Mouse (Mus musculus) MEL (cell line): ENCODE data around the gene Pcnx2. TPM values are rescaled to one million over a fixed set of nuclear protein-coding genes. Genes with fewer than 3 reads are reported as not detected.

ENCODE experiments used
- DNase-seq: peaks from one replicate; pipeline ENCODE4 v3.0.0; 2011; ENCODE audit warnings: low read depth, low spot score
- H3K27ac ChIP-seq: 2 replicates; pipeline ENCODE4 v1.5.1; 2012; ENCODE audit warnings: low read depth, mild to moderate bottlenecking, control low read depth, low read length, moderate library complexity; ENCODE audit not compliant: control insufficient read depth
- H3K27me3 ChIP-seq, 2 experiments: fragments of 150-350 bp in 1 of 2; sonication (generic) in 1 of 2; 2 replicates each; pipeline ENCODE4 v1.6.1; 2012; ENCODE audit warnings: low read length in 2 of 2, mild to moderate bottlenecking in 2 of 2, improper control_type of control experiment in 1 of 2, moderate library complexity in 1 of 2; ENCODE audit not compliant: insufficient read depth in 2 of 2, control insufficient read depth in 1 of 2
- H3K36me3 ChIP-seq, 2 experiments: 2 replicates each; pipeline ENCODE4 v1.6.1; 2012 to 2014; ENCODE audit warnings: low read length in 2 of 2, improper control_type of control experiment in 1 of 2, inconsistent platforms in 1 of 2, mild to moderate bottlenecking in 1 of 2; ENCODE audit not compliant: insufficient read depth in 2 of 2, control insufficient read depth in 1 of 2
- H3K4me1 ChIP-seq, 2 experiments: fragments of 150-350 bp in 1 of 2; sonication (generic) in 1 of 2; 2 replicates each; pipeline ENCODE4 v1.6.1; 2012; ENCODE audit warnings: low read length in 2 of 2, improper control_type of control experiment in 1 of 2, mild to moderate bottlenecking in 1 of 2; ENCODE audit not compliant: insufficient read depth in 2 of 2, control insufficient read depth in 1 of 2
- H3K4me3 ChIP-seq, 2 experiments: fragments of 150-350 bp in 1 of 2; sonication (generic) in 1 of 2; 2 replicates each; pipeline ENCODE4 v1.5.1; 2012; ENCODE audit warnings: low read depth in 2 of 2, low read length in 2 of 2, mild to moderate bottlenecking in 2 of 2, moderate library complexity in 2 of 2, control low read depth in 1 of 2, improper control_type of control experiment in 1 of 2; ENCODE audit not compliant: control insufficient read depth in 1 of 2, insufficient read depth in 1 of 2
- H3K79me2 ChIP-seq: 2 replicates; pipeline ENCODE4 v1.6.1; 2012; ENCODE audit warnings: mild to moderate bottlenecking, low read length, moderate library complexity; ENCODE audit not compliant: control insufficient read depth, poor library complexity, insufficient read depth
- H3K9ac ChIP-seq: 2 replicates; pipeline ENCODE4 v1.6.1; 2012; ENCODE audit warnings: low read depth, mild to moderate bottlenecking, control low read depth, low read length, moderate library complexity; ENCODE audit not compliant: control insufficient read depth, poor library complexity, severe bottlenecking
- H3K9me3 ChIP-seq: fragments of 150-350 bp; sonication (generic); replicated peaks from 2 replicates; pipeline ENCODE4 v1.6.1; 2012; ENCODE audit warnings: mild to moderate bottlenecking, low read length, improper control_type of control experiment, moderate library complexity; ENCODE audit not compliant: insufficient read depth
- CTCF ChIP-seq, 3 experiments: IDR thresholded peaks in 2 of 3; conservative IDR thresholded peaks in 1 of 3; 2 replicates each; pipeline ENCODE4 v1.5.1; 2011 to 2012; ENCODE audit warnings: low read length in 3 of 3, low read depth in 2 of 3, mild to moderate bottlenecking in 2 of 3, improper control_type of control experiment in 1 of 3, inconsistent platforms in 1 of 3, mixed read lengths in 1 of 3, moderate library complexity in 1 of 3; ENCODE audit not compliant: control insufficient read depth in 1 of 3, insufficient read depth in 1 of 3, poor library complexity in 1 of 3, severe bottlenecking in 1 of 3
- ELF1 ChIP-seq: IDR thresholded peaks from 2 replicates; pipeline ENCODE4 v1.6.1; 2014; ENCODE audit warnings: low read depth, mild to moderate bottlenecking, inconsistent platforms, low read length, improper control_type of control experiment, moderate library complexity
- EP300 ChIP-seq, 2 experiments: IDR thresholded peaks; 2 replicates each; pipeline ENCODE4 v1.6.1; 2011; ENCODE audit warnings: improper control_type of control experiment in 2 of 2, low read length in 2 of 2, low read depth in 1 of 2, mild to moderate bottlenecking in 1 of 2
- GATA1 ChIP-seq: IDR thresholded peaks from 2 replicates; pipeline ENCODE4 v1.6.1; 2011; ENCODE audit warnings: low read depth, low read length, improper control_type of control experiment
- MAFK ChIP-seq: IDR thresholded peaks from 2 replicates; pipeline ENCODE4 v1.6.1; 2011; ENCODE audit warnings: low read depth, mild to moderate bottlenecking, low read length, improper control_type of control experiment, borderline replicate concordance
- MAX ChIP-seq: IDR thresholded peaks from 2 replicates; pipeline ENCODE4 v1.6.1; 2011; ENCODE audit warnings: low read length, improper control_type of control experiment
- MEF2A ChIP-seq: IDR thresholded peaks from 2 replicates; pipeline ENCODE4 v1.6.1; 2014; ENCODE audit warnings: low read depth, mild to moderate bottlenecking, inconsistent platforms, low read length, improper control_type of control experiment; ENCODE audit not compliant: poor library complexity, insufficient replicate concordance, severe bottlenecking; ENCODE audit errors: extremely low read depth
- MXI1 ChIP-seq: IDR thresholded peaks from 2 replicates; pipeline ENCODE4 v1.6.1; 2011; ENCODE audit warnings: mild to moderate bottlenecking, low read depth, low read length, improper control_type of control experiment
- NRF1 ChIP-seq: IDR thresholded peaks from 2 replicates; pipeline ENCODE4 v1.6.1; 2014; ENCODE audit warnings: low read depth, mild to moderate bottlenecking, inconsistent platforms, low read length, improper control_type of control experiment, moderate library complexity; ENCODE audit not compliant: poor library complexity, insufficient read depth, severe bottlenecking
- POLR2AphosphoS5 ChIP-seq: IDR thresholded peaks from 2 replicates; pipeline ENCODE4 v1.6.1; 2012; ENCODE audit warnings: low read depth, borderline replicate concordance, mild to moderate bottlenecking, inconsistent platforms, low read length, moderate library complexity, mixed read lengths
- RCOR1 ChIP-seq: IDR thresholded peaks from 2 replicates; pipeline ENCODE4 v1.6.1; 2012; ENCODE audit warnings: low read depth, mild to moderate bottlenecking, inconsistent platforms, low read length, improper control_type of control experiment
- SIN3A ChIP-seq: IDR thresholded peaks from 2 replicates; pipeline ENCODE4 v1.6.1; 2012; ENCODE audit warnings: low read length, improper control_type of control experiment, inconsistent platforms
- TAL1 ChIP-seq: IDR thresholded peaks from 2 replicates; pipeline ENCODE4 v1.6.1; 2012; ENCODE audit warnings: mild to moderate bottlenecking, inconsistent platforms, low read length, moderate library complexity, mixed read lengths
- TBP ChIP-seq: IDR thresholded peaks from 2 replicates; pipeline ENCODE4 v1.8.0; 2011; ENCODE audit warnings: low read depth, low read length, improper control_type of control experiment
- TCF12 ChIP-seq: IDR thresholded peaks from 2 replicates; pipeline ENCODE4 v1.6.1; 2014; ENCODE audit warnings: low read depth, mild to moderate bottlenecking, inconsistent platforms, low read length, improper control_type of control experiment, moderate library complexity
- UBTF ChIP-seq: IDR thresholded peaks from 2 replicates; pipeline ENCODE4 v1.6.1; 2012; ENCODE audit warnings: low read depth, mild to moderate bottlenecking, inconsistent platforms, low read length, improper control_type of control experiment, moderate library complexity, borderline replicate concordance; ENCODE audit not compliant: insufficient read depth
- ZC3H11A ChIP-seq: IDR thresholded peaks from 2 replicates; pipeline ENCODE4 v1.6.1; 2012; ENCODE audit warnings: low read depth, mild to moderate bottlenecking, inconsistent platforms, low read length, improper control_type of control experiment
- ZNF384 ChIP-seq: IDR thresholded peaks from 2 replicates; pipeline ENCODE4 v1.6.1; 2012; ENCODE audit warnings: low read depth, mild to moderate bottlenecking, inconsistent platforms, low read length, improper control_type of control experiment
- polyA plus RNA-seq, 2 experiments: library from polyadenylated mRNA; stranded (reverse) in 1 of 2; unstranded in 1 of 2; fragments of >175 nt in 1 of 2; fragments of >200 nt in 1 of 2; gene quantifications; 2 replicates each; pipeline versions ENCODE4 v1.2.1 to v1.2.4; 2012; ENCODE audit warnings: low replicate concordance in 2 of 2, low read depth in 1 of 2; ENCODE audit not compliant: insufficient read length in 2 of 2, insufficient read depth in 1 of 2, missing spikeins in 1 of 2
- total RNA-seq: library from RNA; depleted of rRNA; stranded (reverse); fragments of 300-350 nt; gene quantifications from 2 replicates; pipeline ENCODE4 v1.2.3, GENCODE M21; 2012

Pcnx2 gene
- total and polyA plus RNA-seq, 3 experiments = 0.04 TPM; not detected in 2

- Histone ChIP-seq H3K9me3 (no peaks in the 10 kb centered on the region), H3K4me1 (peaks cover 0 to 12% of the 10 kb centered on the region in 2 experiments; a peak in 2 of 4 replicates), H3K27ac (peak overlapping the region; percentile 14), H3K9ac (peak overlapping the region; percentile 36)
- no peak for TF ChIP-seq ZNF384
- no peak for TF ChIP-seq UBTF
- TF ChIP-seq RCOR1 = no peak
- TF ChIP-seq POLR2AphosphoS5 = no peak
- no peak for TF ChIP-seq MXI1
- TF ChIP-seq ELF1 = no peak
- no peak for TF ChIP-seq GATA1
- TF ChIP-seq, all 39 proteins: peak for 0
- H3K79me2 ChIP-seq = no peaks in the 10 kb centered on the region
- H3K36me3 ChIP-seq = peaks cover 0 to 2% of the 10 kb centered on the region in 2 experiments; a peak in 1 of 4 replicates
- H3K27me3 ChIP-seq = no peaks in the 10 kb centered on the region
- DNase-seq = no peak
- H3K4me3 ChIP-seq = peak overlapping the region; percentile 22 to 23; a peak in 2 of 4 replicates
Observed at GRCm38 (mm10) chr8:125870179-125870702, 27.9 kb downstream of the Pcnx2 start.

- H3K27ac ChIP-seq = peak overlapping the region; percentile 35
- no peaks in the 10 kb centered on the region for H3K27me3 ChIP-seq
- peak; percentile 76 for TF ChIP-seq TAL1
- TF ChIP-seq SIN3A = no peak
- TF ChIP-seq TCF12 = peak; percentile 57
- TF ChIP-seq MEF2A = no peak
- TF ChIP-seq GATA1 = peak; percentile 49
- TF ChIP-seq EP300 (IDR thresholded peaks at IDR 0.05; ENCODE audit: low read depth in 1 of 2, low read length in 2 of 2) = peak; percentile 33 to 60; a peak in 3 of 4 replicates
- H3K9me3 ChIP-seq = no peaks in the 10 kb centered on the region
- peaks cover 0 to 12% of the 10 kb centered on the region in 2 experiments; a peak in 2 of 4 replicates for H3K4me1 ChIP-seq
- H3K36me3 ChIP-seq = peaks cover 0 to 2% of the 10 kb centered on the region in 2 experiments; a peak in 1 of 4 replicates
- H3K4me3 ChIP-seq = no peak overlapping the region
- no peak overlapping the region; the same call in 1 of the 2 replicates for H3K9ac ChIP-seq
- no peaks in the 10 kb centered on the region for H3K79me2 ChIP-seq
- DNase-seq = peak; percentile 59
Observed at GRCm38 (mm10) chr8:125869739-125870138, 28.4 kb downstream of the Pcnx2 start.

- no peak overlapping the region for H3K4me3 ChIP-seq
- peaks cover 0 to 12% of the 10 kb centered on the region in 2 experiments; a peak in 2 of 4 replicates for H3K4me1 ChIP-seq
- no peak overlapping the region for H3K9ac ChIP-seq
- peak; percentile 14 for DNase-seq
- H3K9me3 ChIP-seq = no peaks in the 10 kb centered on the region
- peaks cover 0 to 2% of the 10 kb centered on the region in 2 experiments; a peak in 1 of 4 replicates for H3K36me3 ChIP-seq
- no peaks in the 10 kb centered on the region for H3K27me3 ChIP-seq
- no peak overlapping the region for H3K27ac ChIP-seq
- no peaks in the 10 kb centered on the region for H3K79me2 ChIP-seq
- TF ChIP-seq TBP (no peak), MAFK (no peak), MAX (no peak), NRF1 (no peak), ZNF384 (no peak), ZC3H11A (no peak), CTCF (IDR thresholded peaks at IDR 0.05 in 2 of 3, conservative IDR thresholded peaks at IDR 0.05 in 1 of 3; ENCODE audit: control insufficient read depth in 1 of 3, insufficient read depth in 1 of 3, low read depth in 2 of 3, low read length in 3 of 3, poor library complexity in 1 of 3, severe bottlenecking in 1 of 3) (peak; percentile 27 to 38 (median 35); a peak in 5 of 6 replicates)
- TF ChIP-seq, all 39 proteins: peak for 1
Observed at GRCm38 (mm10) chr8:125868552-125868951, 29.6 kb downstream of the Pcnx2 start.
